16 mouse cellular contexts compared by ENCODE assay signal in genomic region chr3:38055627-38056026, GRCm38 (mm10).
"Had no signal": no experiment of that assay in that cellular context is flagged by ENCODE, and none has a peak within 500 bp of the region (broad histone marks: within the 10 kb centered on the region; RNA-seq: fewer than 3 reads in every experiment).

No protein-coding gene starts in this region.

- H3K27ac ChIP-seq: liver, embryonic 13.5 days; liver, embryonic 15.5 days; lung, embryonic 15.5 days; macrophage; midbrain, embryonic 13.5 days; midbrain, embryonic 15.5 days; neural tube, embryonic 12.5 days had no signal

- H3K9ac ChIP-seq: liver, embryonic 13.5 days; liver, embryonic 15.5 days; liver, postnatal 0 days; lung, embryonic 15.5 days; midbrain, embryonic 13.5 days; midbrain, embryonic 15.5 days; neural tube, embryonic 12.5 days had no signal

- DNase-seq: liver, embryonic 13.5 days; liver, postnatal 0 days; lung, adult 2 months; lung, postnatal 14 days; lung, postnatal 36 days; right cerebral cortex, postnatal 14 days; thymus, postnatal 14 days; thymus, postnatal 36 days had no signal

- H3K9me3 ChIP-seq: liver, embryonic 13.5 days; liver, embryonic 15.5 days; lung, embryonic 15.5 days; midbrain, embryonic 13.5 days; midbrain, embryonic 15.5 days; neural tube, embryonic 12.5 days had no signal

- H3K4me3 ChIP-seq: liver, embryonic 13.5 days; liver, embryonic 15.5 days; lung, embryonic 15.5 days; midbrain, embryonic 13.5 days; midbrain, embryonic 15.5 days; neural tube, embryonic 12.5 days had no signal

- ATAC-seq: liver, postnatal 0 days; lung, postnatal 0 days; midbrain, embryonic 13.5 days; midbrain, embryonic 15.5 days had no signal

- H3K27me3 ChIP-seq: liver, embryonic 13.5 days; liver, embryonic 15.5 days; lung, embryonic 15.5 days; midbrain, embryonic 13.5 days; midbrain, embryonic 15.5 days; neural tube, embryonic 12.5 days had no signal

- H3K4me1 ChIP-seq: liver, embryonic 13.5 days; liver, embryonic 15.5 days; midbrain, embryonic 13.5 days; midbrain, embryonic 15.5 days; neural tube, embryonic 12.5 days had no signal

- H3K36me3 ChIP-seq: liver, embryonic 13.5 days; liver, embryonic 15.5 days; lung, embryonic 15.5 days; midbrain, embryonic 13.5 days; midbrain, embryonic 15.5 days; neural tube, embryonic 12.5 days had no signal

- H3K4me2 ChIP-seq: liver, embryonic 13.5 days; liver, embryonic 15.5 days; lung, embryonic 15.5 days; midbrain, embryonic 11.5 days; midbrain, embryonic 13.5 days; midbrain, embryonic 15.5 days; neural tube, embryonic 12.5 days had no signal
